Comparison of ENCODE assay signal across 22 mouse cellular contexts in genomic region chr1:43203282-43203681, GRCm38 (mm10). TPM values are rescaled to one million over a fixed set of nuclear protein-coding genes. Genes with fewer than 3 reads are reported as not detected.
A peak's percentile ranks its signal among the peaks of the same experiment; 100 is the strongest.
DNase-seq lines count a peak whose midpoint lies in the region; ATAC-seq and TF ChIP-seq lines count a peak whose summit lies in the region.
"Had no signal": no experiment of that assay in that cellular context is flagged by ENCODE, and none has a peak within 500 bp of the region (broad histone marks: within the 10 kb centered on the region; RNA-seq: fewer than 3 reads in every experiment).

No protein-coding gene starts in this region.

- TF ChIP-seq EP300 in heart, adult 2 months (IDR thresholded peaks at IDR 0.05; ENCODE audit: insufficient read depth, low read depth, low read length): no peak

- WGBS in heart, embryonic 11.5 days (ENCODE audit: insufficient replicate concordance): 29% methylated on average over 5 of the region's 5 CpGs
- 31% methylated on average over 5 of the region's 5 CpGs for WGBS in heart, adult 2 months
- 35% methylated on average over 5 of the region's 5 CpGs for WGBS in kidney, embryonic 16.5 days
- WGBS in large intestine, adult 2 months: 14% methylated on average over 5 of the region's 5 CpGs
- 63% methylated on average over 5 of the region's 5 CpGs for WGBS in forebrain, embryonic 12.5 days

- no peak for TF ChIP-seq POLR2A in heart, adult 2 months (IDR thresholded peaks at IDR 0.05; ENCODE audit: insufficient read depth, low read depth, low read length)

- H3K27me3 ChIP-seq in heart, embryonic 11.5 days (ENCODE audit: control insufficient read depth, insufficient read depth, low read length): no peaks in the 10 kb centered on the region
- no peaks in the 10 kb centered on the region for H3K27me3 ChIP-seq in heart, adult 2 months (ENCODE audit: control insufficient read depth, insufficient read depth, low read length)
- no peaks in the 10 kb centered on the region for H3K27me3 ChIP-seq in kidney, embryonic 16.5 days (ENCODE audit: insufficient read depth, low read length)
- H3K27me3 ChIP-seq in forebrain, embryonic 12.5 days: no peaks in the 10 kb centered on the region
- H3K27me3 ChIP-seq: hindbrain, embryonic 13.5 days; midbrain, embryonic 15.5 days had no signal

- no peak overlapping the region for H3K4me3 ChIP-seq in heart, embryonic 11.5 days (ENCODE audit: low read depth, low read length)
- no peak overlapping the region for H3K4me3 ChIP-seq in heart, adult 2 months
- H3K4me3 ChIP-seq in kidney, embryonic 16.5 days (ENCODE audit: low read length): no peak overlapping the region
- H3K4me3 ChIP-seq in forebrain, embryonic 12.5 days (replicated peaks): no peak overlapping the region
- H3K4me3 ChIP-seq: gastrocnemius, adult 2 months; hindbrain, embryonic 13.5 days; limb, embryonic 10.5 days; midbrain, embryonic 15.5 days; myocyte had no signal

- H3K4me2 ChIP-seq in heart, embryonic 11.5 days: no peak overlapping the region
- no peak overlapping the region for H3K4me2 ChIP-seq in kidney, embryonic 16.5 days (replicated peaks; ENCODE audit: low read depth, low read length)
- no peak overlapping the region for H3K4me2 ChIP-seq in forebrain, embryonic 12.5 days
- H3K4me2 ChIP-seq: hindbrain, embryonic 13.5 days; midbrain, embryonic 15.5 days had no signal

- no peaks in the 10 kb centered on the region; the same call in 1 of the 2 replicates for H3K79me2 ChIP-seq in heart, adult 2 months (replicated peaks; ENCODE audit: control insufficient read depth, insufficient read depth, low read length)

- intact Hi-C loops in heart, adult 2 months (cut with DNase I): no loop called here

- no peaks in the 10 kb centered on the region for H3K36me3 ChIP-seq in heart, embryonic 11.5 days (ENCODE audit: control insufficient read depth, insufficient read depth, low read length)
- no peaks in the 10 kb centered on the region for H3K36me3 ChIP-seq in heart, adult 2 months (ENCODE audit: control insufficient read depth, insufficient read depth, low read length)
- H3K36me3 ChIP-seq in kidney, embryonic 16.5 days (ENCODE audit: insufficient read depth, low read length): no peaks in the 10 kb centered on the region
- no peaks in the 10 kb centered on the region for H3K36me3 ChIP-seq in forebrain, embryonic 12.5 days (replicated peaks)
- H3K36me3 ChIP-seq: hindbrain, embryonic 13.5 days; limb, embryonic 10.5 days; midbrain, embryonic 15.5 days had no signal

- H3K9me3 ChIP-seq in heart, embryonic 11.5 days (replicated peaks; ENCODE audit: control insufficient read depth, low read length): no peaks in the 10 kb centered on the region
- H3K9me3 ChIP-seq in kidney, embryonic 16.5 days (ENCODE audit: low read length): no peaks in the 10 kb centered on the region
- no peaks in the 10 kb centered on the region for H3K9me3 ChIP-seq in forebrain, embryonic 12.5 days
- H3K9me3 ChIP-seq: hindbrain, embryonic 13.5 days; limb, embryonic 10.5 days; midbrain, embryonic 15.5 days had no signal

- ATAC-seq in heart, embryonic 11.5 days (replicated peaks; ENCODE audit: insufficient number of reproducible peaks, low FRiP score, low TSS enrichment): no peak
- ATAC-seq in kidney, embryonic 16.5 days (ENCODE audit: low FRiP score, low TSS enrichment): no peak
- no peak for ATAC-seq in forebrain, embryonic 12.5 days (ENCODE audit: low FRiP score)
- ATAC-seq: liver, postnatal 0 days; midbrain, embryonic 15.5 days had no signal

- no peak for DNase-seq in heart, adult 2 months
- DNase-seq in kidney, postnatal 4 days: no peak
- DNase-seq in large intestine, adult 2 months (ENCODE audit: low read depth, low spot score): peak; percentile 35
- no peak for DNase-seq in right cerebral cortex, postnatal 25 days
- DNase-seq in layer of hippocampus, adult 9-10 months (ENCODE audit: low spot score): no peak
- DNase-seq: adrenal gland, postnatal 36 days; cerebellum, adult 18-20 months; cerebellum, postnatal 36 days; gastrocnemius, adult 2 months; kidney, adult 11 months; kidney, postnatal 14 days; liver, postnatal 0 days; lung, postnatal 10 days; thymus, postnatal 36 days had no signal

- peak overlapping the region; percentile 51 for H3K27ac ChIP-seq in heart, embryonic 11.5 days (ENCODE audit: low read depth, low read length)
- H3K27ac ChIP-seq in heart, adult 2 months: no peak overlapping the region
- H3K27ac ChIP-seq in kidney, embryonic 16.5 days (ENCODE audit: low read length): peak overlapping the region; percentile 36
- no peak overlapping the region for H3K27ac ChIP-seq in forebrain, embryonic 12.5 days
- H3K27ac ChIP-seq: gastrocnemius, adult 2 months; hindbrain, embryonic 13.5 days; limb, embryonic 10.5 days; midbrain, embryonic 15.5 days had no signal

- H3K9ac ChIP-seq in heart, embryonic 11.5 days (ENCODE audit: low read depth, low read length): no peak overlapping the region
- no peak overlapping the region for H3K9ac ChIP-seq in heart, adult 2 months (ENCODE audit: low read depth, low read length)
- no peak overlapping the region for H3K9ac ChIP-seq in kidney, embryonic 16.5 days (replicated peaks; ENCODE audit: low read length)
- no peak overlapping the region for H3K9ac ChIP-seq in forebrain, embryonic 12.5 days
- H3K9ac ChIP-seq: hindbrain, embryonic 13.5 days; liver, postnatal 0 days; midbrain, embryonic 15.5 days had no signal

- no peak for TF ChIP-seq CTCF in heart, adult 2 months (IDR thresholded peaks at IDR 0.05)

- H3K4me1 ChIP-seq in heart, embryonic 11.5 days (ENCODE audit: control insufficient read depth, insufficient read depth, low read length): peaks cover 16% of the 10 kb centered on the region
- H3K4me1 ChIP-seq in heart, adult 2 months (ENCODE audit: control insufficient read depth, insufficient read depth, low read length): no peaks in the 10 kb centered on the region; the same call in 1 of the 2 replicates
- no peaks in the 10 kb centered on the region for H3K4me1 ChIP-seq in kidney, embryonic 16.5 days (ENCODE audit: insufficient read depth, low read length)
- H3K4me1 ChIP-seq in forebrain, embryonic 12.5 days: no peaks in the 10 kb centered on the region
- H3K4me1 ChIP-seq: hindbrain, embryonic 13.5 days; limb, embryonic 10.5 days; midbrain, embryonic 15.5 days had no signal

RNA-seq across cellular contexts. Expression of gene Fhl2, which starts 6.5 kb away (rescaled TPM):
- polyA plus RNA-seq in heart, embryonic 11.5 days (2014; fragmentation: Nextera tagmentation; extraction: Ambion mirVana): 181 and 186 TPM in 2 replicates
- total RNA-seq in heart, adult 2 months (2021): 1,000 to 10,000 TPM; 1,721 to 1,764 TPM
- 1,853 and 3,161 TPM in 2 replicates for polyA plus RNA-seq in heart, adult 2 months (2012; rRNA removed)
- 101 and 104 TPM in 2 replicates for polyA plus RNA-seq in kidney, embryonic 16.5 days (2015; fragmentation: Nextera tagmentation; extraction: Ambion mirVana)
- polyA plus RNA-seq in large intestine, adult 2 months (2012; rRNA removed): 44.8 and 62.1 TPM in 2 replicates
- polyA plus RNA-seq in forebrain, embryonic 12.5 days (2016; fragmentation: Nextera tagmentation; extraction: Ambion mirVana): 4.3 and 4.5 TPM in 2 replicates
- total RNA-seq: megakaryocyte-erythroid progenitor cell, adult 5-6 weeks had no signal

Comparison
In these comparisons a context has a peak if more than half of its experiments do, and no peak if none do; other contexts are left out.
1. H3K27ac ChIP-seq: peak in heart, embryonic 11.5 days (single experiment) and kidney, embryonic 16.5 days (single experiment); none in heart, adult 2 months (single experiment) and forebrain, embryonic 12.5 days (single experiment).